Mouse (Mus musculus): Measurements from ENCODE around the gene Dcbld1.

GRCm38 (mm10) chr10:52252240-52252639 lies 18.8 kb downstream of the Dcbld1 start:
- TF ChIP-seq CTCF (conservative IDR thresholded peaks at IDR 0.05; ENCODE audit: low read length) = no peak
- no peak for TF ChIP-seq NANOG (IDR thresholded peaks at IDR 0.05; ENCODE audit: borderline replicate concordance, low read length)
